Mouse (Mus musculus) hindbrain, embryonic 16.5 days (tissue): ENCODE measurements around the gene Macrod1. TPM values are rescaled to one million over a fixed set of nuclear protein-coding genes. Genes with fewer than 3 reads are reported as not detected.
A peak's percentile ranks its signal among the peaks of the same experiment; 100 is the strongest.

ENCODE experiments used
- ATAC-seq: fragments of 200-750 bp; cut with Nextera tagmentation; 2 replicates; pipeline ENCODE4 v1.8.0; 2017; ENCODE audit warnings: moderate TSS enrichment, moderate library complexity
- H3K27ac ChIP-seq: fragments of 300-500 bp; sonication (generic); 2 replicates; pipeline ENCODE4 v1.5.1; 2014; ENCODE audit warnings: low read depth, mild to moderate bottlenecking, control low read depth, low read length, moderate library complexity
- H3K27me3 ChIP-seq: fragments of 300-500 bp; sonication (generic); replicated peaks from 2 replicates; pipeline ENCODE4 v1.6.1; 2014; ENCODE audit warnings: low read length; ENCODE audit not compliant: control insufficient read depth, insufficient read depth
- H3K36me3 ChIP-seq: fragments of 300-500 bp; sonication (generic); 2 replicates; pipeline ENCODE4 v1.6.1; 2014; ENCODE audit warnings: mild to moderate bottlenecking, low read length, moderate library complexity, mixed read lengths; ENCODE audit not compliant: control insufficient read depth, insufficient read depth
- H3K4me1 ChIP-seq: fragments of 300-500 bp; sonication (generic); 2 replicates; pipeline ENCODE4 v1.6.1; 2014; ENCODE audit warnings: low read depth, low read length; ENCODE audit not compliant: control insufficient read depth, insufficient read depth
- H3K4me2 ChIP-seq: fragments of 300-500 bp; sonication (generic); 2 replicates; pipeline ENCODE4 v1.6.1; 2014; ENCODE audit warnings: mild to moderate bottlenecking, low read length, control low read depth, moderate library complexity
- H3K4me3 ChIP-seq: fragments of 300-500 bp; sonication (generic); 2 replicates; pipeline ENCODE4 v1.5.1; 2014; ENCODE audit warnings: mild to moderate bottlenecking, low read length, control low read depth, moderate library complexity
- H3K9ac ChIP-seq: fragments of 300-500 bp; sonication (generic); 2 replicates; pipeline ENCODE4 v1.6.1; 2014; ENCODE audit warnings: low read depth, mild to moderate bottlenecking, control low read depth, low read length, moderate library complexity
- H3K9me3 ChIP-seq: fragments of 300-500 bp; sonication (generic); 2 replicates; pipeline ENCODE4 v1.6.1; 2014; ENCODE audit warnings: mild to moderate bottlenecking, low read length, moderate library complexity; ENCODE audit not compliant: control insufficient read depth
- WGBS: fragments of 180-500 bp; shearing (Covaris S2); extraction: QIAGEN DNeasy Blood & Tissue Kit; methylation state at CpG from one replicate; pipeline ENCODE4 v1.1.7; 2014; 5-methylcytosine and 5-hydroxymethylcytosine counted together
- polyA plus RNA-seq: library from polyadenylated mRNA; unstranded; fragments of >200 nt; fragmentation: Nextera tagmentation; extraction: Ambion mirVana; gene quantifications from 2 replicates; pipeline ENCODE4 v1.2.1, GENCODE M21; 2015

Gene Macrod1
- polyA plus RNA-seq, 1 experiment from 2014 or later, result 6.3 TPM

DNA sequence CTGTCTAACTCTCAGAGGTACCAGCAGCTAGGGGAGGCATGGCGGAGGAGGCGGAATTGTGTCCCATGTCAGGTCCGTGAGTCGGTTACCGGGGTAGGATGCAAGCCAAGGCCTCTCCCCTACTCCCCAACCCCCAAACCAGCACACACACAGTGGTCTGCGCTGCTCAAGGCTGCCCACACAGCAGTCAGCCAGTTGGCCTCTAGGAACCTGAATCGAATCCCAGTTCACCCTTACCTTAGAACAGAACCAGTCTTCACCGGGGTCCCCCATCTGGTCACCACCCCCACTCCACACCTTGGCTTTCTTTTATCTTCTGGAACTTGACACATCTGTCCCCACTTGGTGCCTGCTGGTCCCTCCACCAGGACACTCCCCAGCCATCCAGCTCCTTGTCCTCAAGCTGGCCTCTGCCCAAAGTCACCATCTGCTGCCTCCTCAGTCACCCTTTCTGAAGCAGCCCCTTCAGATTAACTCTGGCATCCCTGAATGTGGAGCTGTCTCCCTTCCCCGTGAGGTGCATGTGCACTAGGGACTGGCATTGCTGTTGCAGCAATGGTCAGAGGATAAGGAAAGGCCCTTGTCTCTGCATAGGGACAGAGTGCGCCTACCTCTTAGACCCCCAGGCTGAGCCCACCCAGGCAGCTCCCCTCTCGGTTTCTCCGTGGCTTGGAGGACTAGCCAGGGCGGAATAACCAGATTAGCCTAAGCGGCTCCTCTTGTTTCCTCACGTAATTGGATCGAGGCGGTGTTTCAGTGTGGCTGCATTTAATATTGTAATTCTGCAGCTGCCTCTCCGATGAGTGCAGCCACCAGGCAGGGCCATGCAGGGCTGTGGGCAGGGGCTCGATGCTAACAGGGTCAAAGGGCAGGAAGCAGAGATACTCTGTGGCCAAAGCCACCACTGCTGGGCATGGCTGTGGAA, 72.2 kb downstream of the Macrod1 start:
- peak overlapping the region; percentile 31 for H3K9ac ChIP-seq
- no peaks in the 10 kb centered on the region for H3K9me3 ChIP-seq
- no peaks in the 10 kb centered on the region for H3K36me3 ChIP-seq
- H3K27me3 ChIP-seq, result peaks cover 2% of the 10 kb centered on the region
- 42% methylated on average over 19 of the region's 19 CpGs for WGBS
- H3K4me2 ChIP-seq, result no peak overlapping the region
- H3K27ac ChIP-seq, result no peak overlapping the region
- ATAC-seq, result peak; percentile 22; the same call in 1 of the 2 replicates
- no peak overlapping the region for H3K4me3 ChIP-seq
- peaks cover 12% of the 10 kb centered on the region for H3K4me1 ChIP-seq

DNA sequence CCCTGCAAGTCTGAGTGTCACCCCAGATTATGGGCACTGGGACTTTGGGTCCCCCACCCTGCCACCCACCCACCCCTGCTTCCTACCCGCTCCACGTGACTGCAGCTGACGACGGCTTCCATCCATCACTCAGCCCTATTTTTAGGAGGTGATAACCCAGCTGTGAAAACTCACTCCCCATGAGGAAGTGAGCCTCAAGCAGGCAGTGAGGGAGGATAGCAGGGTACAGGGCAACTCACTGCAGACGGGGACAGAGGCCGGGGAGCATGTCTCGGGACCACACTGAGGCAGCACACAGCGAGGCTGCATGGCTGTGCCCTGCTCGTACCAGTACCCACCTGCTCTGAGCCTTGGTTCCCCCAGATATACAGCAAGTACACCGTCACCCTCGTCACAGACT, 73.7 kb downstream of the Macrod1 start:
- ATAC-seq, result no peak
- WGBS, result 76% methylated on average over 11 of the region's 11 CpGs

DNA sequence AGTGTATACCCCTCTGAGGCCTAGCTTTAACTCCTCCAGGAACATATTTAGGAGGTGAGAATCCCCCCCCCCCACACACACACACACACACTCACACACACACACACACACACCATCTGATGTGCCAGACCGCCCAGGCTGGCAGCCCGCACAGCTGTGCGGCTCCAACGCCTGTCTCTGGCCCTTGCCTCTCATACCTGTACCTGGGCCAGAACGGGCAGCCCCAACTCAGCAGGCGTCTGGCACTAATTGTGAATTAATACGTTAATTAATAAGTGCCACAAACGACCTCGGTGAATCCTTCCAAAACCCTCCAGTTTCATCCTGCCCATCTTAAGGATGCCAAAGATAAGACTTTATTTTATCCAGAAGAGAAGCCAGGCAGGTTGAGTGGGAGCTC, 76.8 kb downstream of the Macrod1 start:
- H3K4me3 ChIP-seq, result no peak overlapping the region
- peaks cover 54% of the 10 kb centered on the region for H3K4me1 ChIP-seq
- H3K9me3 ChIP-seq, result no peaks in the 10 kb centered on the region

More for the DNA sequence above, 73.7 kb downstream of the Macrod1 start:
- Histone ChIP-seq H3K36me3 (no peaks in the 10 kb centered on the region), H3K4me3 (no peak overlapping the region), H3K4me1 (peaks cover 26% of the 10 kb centered on the region), H3K9ac (no peak overlapping the region; the same call in 1 of the 2 replicates), H3K27me3 (peaks cover 2% of the 10 kb centered on the region), H3K4me2 (no peak overlapping the region), H3K27ac (no peak overlapping the region), H3K9me3 (no peaks in the 10 kb centered on the region)

DNA sequence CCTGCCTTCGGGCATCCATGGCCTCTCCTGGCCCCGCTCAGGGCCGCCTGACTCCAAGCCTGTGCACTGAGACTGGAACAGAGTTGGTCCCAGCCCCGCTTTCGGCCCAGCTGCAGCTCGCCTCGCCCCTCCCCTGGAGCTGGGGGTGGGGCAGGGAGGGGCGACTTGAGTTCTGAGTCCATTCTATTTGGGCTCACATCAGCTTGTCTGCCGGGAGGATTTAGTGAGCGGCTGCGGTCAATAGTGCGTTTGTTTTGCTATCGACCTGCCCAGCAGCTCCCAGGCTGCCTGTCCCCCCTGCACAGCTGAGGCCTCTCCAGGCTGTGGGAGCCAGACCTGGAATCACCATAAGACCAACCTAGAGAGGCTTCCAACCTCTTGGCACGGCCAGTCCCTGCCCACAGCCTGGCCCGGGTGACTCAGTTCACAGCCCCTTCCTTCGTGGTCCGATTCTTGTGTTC, 78.1 kb downstream of the Macrod1 start:
- Histone ChIP-seq H3K27ac (peak overlapping the region; percentile 76), H3K4me1 (peaks cover 50% of the 10 kb centered on the region), H3K9me3 (no peaks in the 10 kb centered on the region), H3K36me3 (no peaks in the 10 kb centered on the region), H3K4me3 (no peak overlapping the region), H3K27me3 (peaks cover 2% of the 10 kb centered on the region), H3K4me2 (no peak overlapping the region), H3K9ac (peak overlapping the region; percentile 42; the same call in 1 of the 2 replicates)
- WGBS, result 17% methylated on average over 16 of the region's 17 CpGs
- peak; percentile 27; the same call in 1 of the 2 replicates for ATAC-seq

More for the DNA sequence above, 76.8 kb downstream of the Macrod1 start:
- no peak overlapping the region for H3K4me2 ChIP-seq
- no peak overlapping the region for H3K27ac ChIP-seq
- 54% methylated on average over 9 of the region's 9 CpGs for WGBS
- no peak for ATAC-seq
- no peaks in the 10 kb centered on the region for H3K36me3 ChIP-seq
- H3K9ac ChIP-seq, result no peak overlapping the region; the same call in 1 of the 2 replicates
- peaks cover 2% of the 10 kb centered on the region for H3K27me3 ChIP-seq

DNA sequence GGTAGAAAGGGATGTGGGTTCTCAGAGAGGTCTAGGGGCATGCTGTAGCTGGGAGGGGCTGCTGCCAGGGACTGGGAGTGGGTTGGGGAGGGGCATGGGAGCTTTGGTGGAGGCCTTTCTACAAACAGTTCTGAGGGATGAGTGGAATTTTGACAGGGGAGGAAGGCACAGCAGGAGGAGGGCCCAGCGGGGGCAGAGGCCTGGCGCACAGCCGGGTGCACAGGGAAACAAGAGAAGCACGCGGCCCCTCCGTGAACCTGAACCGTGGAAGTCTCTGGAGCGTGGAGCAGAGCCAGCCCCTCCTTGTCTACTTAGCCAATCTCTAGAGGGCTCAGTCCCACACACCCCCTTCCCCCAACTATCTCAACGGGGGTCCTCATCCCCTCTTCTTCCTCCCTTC, 78.9 kb downstream of the Macrod1 start:
- no peaks in the 10 kb centered on the region for H3K9me3 ChIP-seq
- H3K27me3 ChIP-seq, result no peaks in the 10 kb centered on the region; the same call in none of the 2 replicates
- H3K4me2 ChIP-seq, result no peak overlapping the region
- no peak overlapping the region for H3K4me3 ChIP-seq
- H3K9ac ChIP-seq, result 0 out of 2 replicates have a peak overlapping the region, but pooled peaks have one; percentile 14
- 8% methylated on average over 9 of the region's 9 CpGs for WGBS
- peak overlapping the region; percentile 76 for H3K27ac ChIP-seq
- no peaks in the 10 kb centered on the region for H3K36me3 ChIP-seq
- peak; percentile 59 for ATAC-seq
- H3K4me1 ChIP-seq, result peaks cover 55% of the 10 kb centered on the region

DNA sequence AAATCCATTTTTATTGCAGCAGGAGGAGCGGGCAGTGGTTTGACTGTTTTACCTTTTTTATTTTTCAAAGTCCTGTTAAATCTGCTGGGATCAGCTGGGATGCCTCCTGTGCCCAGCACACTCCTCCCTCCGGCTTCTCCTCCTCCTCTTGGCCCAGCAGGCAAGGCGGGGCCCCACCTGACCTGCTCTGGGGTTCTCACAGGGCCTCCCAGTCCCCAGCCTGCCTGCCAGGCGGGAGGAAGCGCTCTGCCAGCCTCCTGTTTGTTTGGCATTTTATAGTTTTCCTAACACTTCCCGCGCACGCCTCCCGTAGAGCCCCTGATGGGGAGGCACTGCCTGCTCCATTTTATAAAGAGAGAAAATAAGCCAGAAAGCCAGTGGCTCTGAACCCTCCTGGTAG, 79.4 kb downstream of the Macrod1 start:
- H3K4me3 ChIP-seq, result no peak overlapping the region
- no peaks in the 10 kb centered on the region; the same call in none of the 2 replicates for H3K27me3 ChIP-seq
- no peak overlapping the region; the same call in 1 of the 2 replicates for H3K9ac ChIP-seq
- no peak for ATAC-seq
- H3K36me3 ChIP-seq, result no peaks in the 10 kb centered on the region
- no peaks in the 10 kb centered on the region for H3K9me3 ChIP-seq
- peak overlapping the region; percentile 76 for H3K27ac ChIP-seq
- H3K4me1 ChIP-seq, result peaks cover 60% of the 10 kb centered on the region
- no peak overlapping the region for H3K4me2 ChIP-seq
- 14% methylated on average over 9 of the region's 9 CpGs for WGBS

DNA sequence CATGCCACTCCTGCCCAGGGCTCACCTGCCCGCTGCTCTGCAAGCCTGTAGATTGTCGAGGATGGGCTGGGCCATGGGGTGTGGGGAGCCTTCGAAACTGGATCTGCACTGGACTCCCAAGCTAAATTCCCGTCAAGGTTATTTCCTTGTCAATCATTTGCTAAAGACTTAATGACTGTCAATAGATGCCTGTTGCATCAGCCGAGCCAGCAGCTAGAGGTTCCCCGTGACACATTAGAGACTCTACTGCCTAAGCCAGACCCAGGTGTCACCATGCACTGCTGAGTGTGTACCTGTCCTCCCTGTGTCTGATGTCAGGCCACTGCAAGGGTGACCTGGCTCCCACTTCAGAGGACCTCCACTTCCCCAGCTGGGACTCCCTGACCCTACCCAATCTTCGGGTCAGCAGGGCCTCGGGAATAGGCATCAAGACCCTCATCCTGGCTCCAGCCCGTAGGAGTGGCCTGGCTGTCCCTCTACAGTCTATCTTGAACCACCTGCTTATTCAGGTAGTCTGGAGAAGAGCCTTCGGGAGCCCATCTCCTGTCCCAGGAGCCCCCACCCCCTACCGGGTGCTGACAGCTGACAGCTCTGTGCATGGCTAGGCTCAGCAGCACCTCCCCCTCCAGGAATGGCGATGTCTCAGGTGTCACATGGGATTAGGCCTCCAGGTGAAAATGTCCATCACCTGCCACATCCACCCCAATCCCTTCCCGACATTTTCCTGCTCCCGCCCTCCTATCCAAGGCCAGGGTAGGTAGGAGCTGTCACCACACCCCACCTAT, 80.3 kb downstream of the Macrod1 start:
- Histone ChIP-seq H3K27me3 (no peaks in the 10 kb centered on the region; the same call in none of the 2 replicates), H3K4me1 (peaks cover 64% of the 10 kb centered on the region), H3K4me3 (no peak overlapping the region), H3K4me2 (no peak overlapping the region), H3K9me3 (no peaks in the 10 kb centered on the region), H3K9ac (peak overlapping the region; percentile 33; the same call in 1 of the 2 replicates), H3K36me3 (no peaks in the 10 kb centered on the region), H3K27ac (peak overlapping the region; percentile 76; the same call in 1 of the 2 replicates)
- WGBS, result 41% methylated on average over 14 of the region's 14 CpGs
- ATAC-seq, result no peak

DNA sequence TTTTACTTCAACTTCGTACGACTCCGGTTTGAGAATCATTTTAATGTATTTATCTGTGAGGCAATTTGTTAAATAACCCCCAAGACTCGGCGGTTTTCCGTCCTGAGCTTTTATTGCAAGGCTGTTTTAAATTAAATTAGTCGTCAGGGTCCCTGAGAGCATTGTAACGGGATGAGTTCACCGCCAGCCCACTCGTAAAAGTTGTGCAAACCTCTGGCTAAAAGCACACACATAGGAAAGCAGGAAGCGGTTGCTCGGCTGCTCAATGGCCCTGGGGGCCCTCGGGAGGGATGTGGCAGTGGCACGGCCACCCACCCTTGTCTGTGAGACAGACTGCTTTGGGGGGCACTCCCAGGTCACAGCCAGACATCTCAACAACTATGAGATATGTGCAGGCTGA, 81.7 kb downstream of the Macrod1 start:
- WGBS, result 42% methylated on average over 14 of the region's 14 CpGs

More for the DNA sequence above, 81.7 kb downstream of the Macrod1 start:
- H3K4me2 ChIP-seq, result no peak overlapping the region
- H3K9me3 ChIP-seq, result no peaks in the 10 kb centered on the region
- peaks cover 69% of the 10 kb centered on the region for H3K4me1 ChIP-seq
- no peak overlapping the region for H3K4me3 ChIP-seq
- H3K9ac ChIP-seq, result no peak overlapping the region
- H3K27ac ChIP-seq, result no peak overlapping the region
- no peaks in the 10 kb centered on the region for H3K36me3 ChIP-seq
- no peaks in the 10 kb centered on the region; the same call in 1 of the 2 replicates for H3K27me3 ChIP-seq
- no peak for ATAC-seq
